In genomic region chr16:80272291-80273123, GRCm38 (mm10) we compare ENCODE assay signal across 11 mouse cellular contexts.
DNase-seq lines count a peak whose midpoint lies in the region; ATAC-seq and TF ChIP-seq lines count a peak whose summit lies in the region.
"Had no signal": no experiment of that assay in that cellular context is flagged by ENCODE, and none has a peak within 500 bp of the region (broad histone marks: within the 10 kb centered on the region; RNA-seq: fewer than 3 reads in every experiment).

No protein-coding gene starts in this region.

- H3K9me3 ChIP-seq in kidney, embryonic 15.5 days (replicated peaks): no peaks in the 10 kb centered on the region
- H3K9me3 ChIP-seq in heart, embryonic 10.5 days: no peaks in the 10 kb centered on the region

- no peak overlapping the region for H3K27ac ChIP-seq in kidney, embryonic 15.5 days
- no peak overlapping the region for H3K27ac ChIP-seq in heart, embryonic 10.5 days

- no peak overlapping the region for H3K4me2 ChIP-seq in kidney, embryonic 15.5 days
- H3K4me2 ChIP-seq: lung, embryonic 14.5 days had no signal

- no peak for TF ChIP-seq CTCF in brain, embryonic 14.5 days (IDR thresholded peaks at IDR 0.05; ENCODE audit: borderline replicate concordance, extremely low read depth, insufficient read depth, insufficient read length)

- H3K36me3 ChIP-seq in kidney, embryonic 15.5 days: no peaks in the 10 kb centered on the region
- H3K36me3 ChIP-seq in heart, embryonic 10.5 days: no peaks in the 10 kb centered on the region

- H3K4me3 ChIP-seq in kidney, embryonic 15.5 days (replicated peaks): no peak overlapping the region
- H3K4me3 ChIP-seq in heart, embryonic 10.5 days: no peak overlapping the region

- ATAC-seq in kidney, embryonic 15.5 days (replicated peaks; ENCODE audit: low FRiP score): peak; percentile 67
- no peak for ATAC-seq in granulocyte monocyte progenitor cell, adult 5-6 weeks (replicated peaks; ENCODE audit: poor library complexity, severe bottlenecking)

- WGBS in kidney, embryonic 15.5 days: 74% methylated on average over 5 of the region's 5 CpGs
- 87% methylated on average over 5 of the region's 5 CpGs for WGBS in heart, embryonic 10.5 days

- no peaks in the 10 kb centered on the region for H3K27me3 ChIP-seq in kidney, embryonic 15.5 days
- no peaks in the 10 kb centered on the region for H3K27me3 ChIP-seq in heart, embryonic 10.5 days (ENCODE audit: insufficient read depth, poor library complexity, severe bottlenecking)

- no peaks in the 10 kb centered on the region for H3K4me1 ChIP-seq in kidney, embryonic 15.5 days
- H3K4me1 ChIP-seq in heart, embryonic 10.5 days: no peaks in the 10 kb centered on the region

- TF ChIP-seq POLR2A in brain, embryonic 14.5 days (IDR thresholded peaks at IDR 0.05; ENCODE audit: borderline replicate concordance, extremely low read depth, insufficient read depth, insufficient read length, poor library complexity, severe bottlenecking): no peak

- no peak for DNase-seq in kidney, adult 9 months
- DNase-seq in brain, embryonic 14.5 days (ENCODE audit: low read depth): peak; percentile 77
- peak; percentile 40 for DNase-seq in forelimb bud, embryonic 11.5 days (ENCODE audit: low read depth, low spot score)
- DNase-seq in layer of hippocampus, adult 9-10 months (ENCODE audit: low spot score): peak; percentile 47
- DNase-seq in heart, embryonic 10.5 days (ENCODE audit: low spot score): no peak
- DNase-seq in heart, adult 11 months: no peak
- DNase-seq: adrenal gland, postnatal 10 days; lung, embryonic 14.5 days; right cerebral cortex, adult 18-20 months had no signal

- H3K9ac ChIP-seq in kidney, embryonic 15.5 days: no peak overlapping the region
- H3K9ac ChIP-seq: lung, embryonic 14.5 days had no signal

Comparison
In these comparisons a context has a peak if more than half of its experiments do, and no peak if none do; other contexts are left out.
1. DNase-seq: peak in brain, embryonic 14.5 days (single experiment), forelimb bud, embryonic 11.5 days (single experiment) and layer of hippocampus, adult 9-10 months (single experiment); none in kidney, adult 9 months (single experiment), heart, embryonic 10.5 days (single experiment) and heart, adult 11 months (single experiment).